Mouse (Mus musculus): ENCODE data around the gene Neu2.
"Not testable (repeated sequence)": the region's sequence is repeated elsewhere in the genome, so short reads cannot be mapped to it uniquely, and the experiment has no call there.

Neu2 gene

GRCm38 (mm10) chr1:87509561-87510165 is at the start of gene Neu2:
Gene Neu2 (plus strand): TSS chr1:87509889.
- DNase-seq, result peak; percentile 56

- DNase-seq, result no peak
Measured at GRCm38 (mm10) chr1:87467469-87467868, 42.2 kb upstream of the Neu2 start.

DNA sequence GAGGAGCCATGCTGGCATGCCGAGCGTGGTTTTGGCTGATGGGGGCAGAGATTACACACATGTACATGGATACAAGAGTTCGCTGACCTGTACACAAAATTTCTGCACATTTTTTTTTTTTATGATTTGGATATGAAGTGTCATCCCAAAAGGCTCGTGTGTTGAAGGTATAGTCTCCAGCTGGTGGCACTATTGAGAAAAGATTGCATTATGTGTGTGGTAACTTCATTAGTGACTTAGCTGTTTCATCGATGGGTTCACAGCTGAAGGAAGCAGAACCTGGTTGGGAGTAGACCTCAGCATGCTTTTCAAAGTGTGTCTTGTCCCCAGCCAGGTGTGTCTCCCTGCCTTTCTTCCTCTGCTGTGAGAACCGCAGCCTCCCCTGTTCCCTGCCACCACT is 41.4 kb upstream of the Neu2 start:
- no peak for DNase-seq

GRCm38 (mm10) chr1:87469971-87470370 is 39.7 kb upstream of the Neu2 start, which contains the start of gene Snorc:
Gene Snorc (plus strand): TSS chr1:87470271.
- not testable (repeated sequence) for DNase-seq

- DNase-seq, result no peak
Measured at GRCm38 (mm10) chr1:87471914-87472313, 37.8 kb upstream of the Neu2 start.

DNA sequence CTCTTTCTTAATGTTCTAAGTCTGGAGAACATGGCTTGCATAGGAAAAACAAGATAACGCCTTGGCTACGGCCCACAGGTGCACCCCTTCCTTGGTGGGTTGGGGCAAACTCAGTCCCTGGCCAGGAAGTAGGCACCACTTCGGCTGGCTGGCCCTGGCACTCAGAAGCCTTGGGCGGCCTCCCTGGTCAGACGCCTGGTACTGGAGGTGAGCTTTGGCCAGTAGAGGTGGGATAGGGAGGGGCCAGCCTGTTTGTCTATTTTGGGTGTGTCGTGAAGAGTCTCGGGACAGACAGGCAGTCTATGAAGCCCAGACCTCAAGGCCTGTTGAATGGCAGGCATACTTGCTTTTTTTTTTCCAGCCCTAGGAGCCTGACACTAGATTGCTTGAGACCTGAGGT is 37.1 kb upstream of the Neu2 start:
- DNase-seq, result peak; percentile 61

DNA sequence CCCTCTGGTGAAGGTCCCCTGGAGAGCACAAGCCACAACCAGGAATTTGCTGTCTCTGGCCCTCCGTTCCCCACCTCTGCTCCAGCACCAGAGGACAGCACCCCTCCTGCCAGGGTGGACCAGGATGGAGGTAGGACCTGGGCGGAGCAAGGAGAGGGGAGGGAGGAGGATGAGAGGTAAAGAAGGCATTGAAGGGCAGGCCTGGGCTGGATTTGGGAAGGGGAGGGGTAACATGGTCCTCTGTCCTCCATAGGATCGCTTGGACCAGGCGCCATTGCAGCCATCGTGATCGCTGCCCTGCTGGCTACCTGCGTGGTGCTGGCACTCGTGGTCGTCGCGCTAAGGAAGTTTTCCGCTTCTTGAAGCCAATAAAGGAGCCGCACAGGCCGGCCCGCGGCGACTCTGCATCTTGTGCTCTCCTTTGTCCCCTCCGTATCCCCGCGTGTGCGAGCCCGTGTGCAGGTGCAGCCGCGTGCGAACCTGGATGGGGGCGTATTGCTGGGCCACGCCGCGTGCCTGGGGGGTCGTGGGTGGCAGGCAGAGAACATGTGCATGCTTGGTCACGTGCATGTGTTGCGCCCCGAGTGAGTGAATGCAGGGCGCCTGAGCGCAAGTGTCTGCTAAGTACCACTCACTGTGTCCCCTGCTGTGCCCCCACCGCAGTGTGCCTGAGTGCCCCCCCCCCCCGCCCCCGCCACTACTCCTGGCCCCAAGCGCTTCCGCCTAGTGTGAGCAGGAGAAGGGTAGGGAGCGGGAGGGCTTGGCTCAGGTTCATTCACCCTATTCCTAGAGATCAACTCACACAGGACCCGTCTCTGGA is 34.4 kb upstream of the Neu2 start:
- DNase-seq, result peak; percentile 19

GRCm38 (mm10) chr1:87482546-87482945 is 27.1 kb upstream of the Neu2 start:
- DNase-seq, result no peak

- no peak for DNase-seq
Measured at GRCm38 (mm10) chr1:87486386-87486785, 23.3 kb upstream of the Neu2 start.

GRCm38 (mm10) chr1:87492285-87492684 is 17.4 kb upstream of the Neu2 start:
- DNase-seq, result no peak

- DNase-seq, result no peak
Measured at GRCm38 (mm10) chr1:87493542-87493941, 16.1 kb upstream of the Neu2 start.

- no peak for DNase-seq
Measured at GRCm38 (mm10) chr1:87505524-87505923, 4.2 kb upstream of the Neu2 start.

DNA sequence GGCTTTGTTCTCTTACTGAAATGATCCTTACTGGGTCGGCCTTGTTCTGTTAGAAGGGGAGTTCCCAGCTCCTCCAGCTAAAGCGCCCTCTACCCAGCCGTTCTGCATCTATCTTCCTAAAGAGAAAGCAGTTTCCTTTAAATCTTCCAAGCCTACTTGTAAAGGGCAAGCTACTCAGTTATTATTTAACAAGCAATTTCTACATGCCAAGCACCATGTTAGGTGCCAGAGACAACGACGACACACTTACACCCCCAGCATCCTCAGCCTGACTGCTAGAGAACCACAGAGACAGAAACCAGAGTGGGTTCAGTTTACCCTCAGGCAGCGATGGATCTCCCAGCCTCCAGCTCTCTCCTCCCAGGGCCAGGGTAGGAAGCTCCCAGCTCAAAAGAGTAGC is 1.8 kb upstream of the Neu2 start:
- DNase-seq, result no peak

DNA sequence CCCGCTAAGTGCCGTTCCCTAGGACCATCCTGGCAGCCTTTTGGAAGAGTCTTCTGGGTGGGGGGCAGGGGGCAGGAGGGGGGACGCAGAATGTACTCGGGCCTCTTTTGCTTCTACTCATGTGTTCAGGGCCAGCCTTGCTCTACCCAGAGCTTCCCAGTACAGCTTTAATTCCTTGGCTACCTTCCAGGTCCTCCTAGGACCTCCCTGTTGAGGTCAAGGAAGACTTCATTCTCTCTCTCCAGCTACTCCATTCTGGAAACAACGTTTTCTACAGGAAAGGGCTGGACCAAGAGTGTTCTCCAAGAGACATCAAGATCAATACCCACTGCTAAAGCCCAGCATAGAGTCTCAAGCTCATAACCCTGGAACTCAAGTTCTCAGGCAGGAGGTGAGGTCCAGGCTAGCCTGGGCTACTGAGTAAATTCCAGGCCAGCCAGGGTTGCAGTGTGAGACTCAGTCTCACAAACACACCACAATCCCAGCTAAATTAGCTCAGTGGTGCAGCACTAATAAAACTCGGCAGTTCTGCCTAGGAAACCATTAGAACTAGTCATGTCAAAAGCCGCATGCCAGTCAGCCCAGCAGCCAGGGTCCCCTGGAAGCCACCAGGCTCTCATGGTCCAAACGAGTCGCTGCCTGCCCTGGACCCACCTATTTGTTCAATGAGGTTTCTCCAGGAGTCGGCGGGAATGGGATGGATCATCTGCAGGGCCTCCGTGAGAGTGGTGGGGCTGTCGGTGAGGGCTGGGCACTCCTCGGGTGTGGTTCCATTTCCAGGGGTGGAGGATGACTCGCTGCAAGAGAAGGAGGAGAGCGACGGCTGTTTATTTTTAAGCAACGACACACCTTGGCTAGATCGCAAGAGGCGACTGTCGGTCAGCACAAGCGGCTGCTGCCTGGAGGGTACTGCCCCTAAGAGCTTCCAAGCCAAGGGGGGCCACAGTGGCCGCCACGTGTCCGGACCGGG is 813 bp upstream of the Neu2 start:
- peak; percentile 11 for DNase-seq

DNA sequence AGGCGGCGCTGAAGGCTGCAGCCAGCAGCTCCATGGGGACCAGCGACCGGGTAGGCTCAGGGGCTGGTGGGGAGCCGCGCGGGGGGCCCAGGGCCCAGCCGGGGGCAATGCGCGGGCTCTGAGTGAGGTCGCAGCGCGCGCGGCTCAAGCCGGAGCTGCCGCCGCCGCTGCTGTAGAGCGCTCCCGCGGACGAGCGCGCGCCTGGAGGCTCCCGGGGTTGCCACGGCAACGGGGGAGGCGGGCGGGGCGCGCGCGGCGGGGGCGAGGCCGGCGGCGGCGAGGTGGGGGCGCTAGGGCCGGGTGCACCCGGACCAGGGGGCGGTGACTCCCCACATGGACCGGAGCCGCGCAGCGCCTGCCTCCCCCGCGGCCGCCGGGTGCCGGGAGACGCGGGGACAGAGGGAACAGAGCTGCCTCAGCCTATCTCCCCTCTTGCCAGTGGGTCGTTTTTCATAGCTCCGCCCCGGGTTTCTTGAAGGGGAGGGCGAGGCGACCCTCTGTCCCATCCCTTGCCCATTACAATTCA is 540 bp downstream of the Neu2 start:
- DNase-seq, result peak; percentile 80

- no peak for DNase-seq
Measured at GRCm38 (mm10) chr1:87510845-87511244, 1.2 kb downstream of the Neu2 start.

DNA sequence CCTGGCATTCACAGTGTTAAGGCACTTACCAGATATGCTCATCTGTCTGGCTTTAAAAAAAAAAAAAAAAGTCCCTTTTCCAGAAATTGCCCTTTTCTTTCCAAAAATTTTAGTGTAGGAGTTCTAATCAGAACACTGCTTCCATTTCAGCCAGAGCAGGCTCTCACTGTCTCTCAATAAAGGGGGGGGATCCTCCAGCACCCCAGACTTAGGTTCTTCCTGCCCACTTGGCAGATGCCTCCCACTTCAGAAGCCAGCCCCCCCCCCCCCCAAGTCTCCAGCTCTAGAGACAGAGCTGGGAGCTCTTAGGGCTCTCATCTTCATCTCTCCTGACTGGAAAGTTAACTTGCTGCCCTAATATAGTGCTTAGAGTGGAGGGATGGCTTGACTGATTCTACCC is 10.8 kb downstream of the Neu2 start:
- no peak for DNase-seq

DNA sequence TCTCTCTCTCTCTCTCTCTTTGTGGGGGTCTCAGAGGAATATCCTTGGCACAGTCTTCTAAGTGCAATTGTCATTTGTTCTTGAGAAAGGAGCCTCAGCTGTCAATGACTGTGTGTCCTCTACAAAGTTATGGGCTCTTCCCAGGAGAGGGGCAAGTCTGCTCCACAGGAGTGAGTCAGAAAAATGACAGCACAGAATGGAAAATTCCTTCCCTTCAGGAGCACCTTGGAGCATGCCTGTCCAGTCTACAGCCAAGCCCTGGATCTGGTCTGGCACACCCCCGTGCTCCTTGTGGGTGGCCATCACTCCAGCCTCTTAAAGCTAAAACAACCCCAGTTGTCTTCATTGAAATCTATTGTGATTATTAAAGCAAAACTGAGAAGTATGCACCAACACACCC is 11.8 kb downstream of the Neu2 start:
- no peak for DNase-seq

GRCm38 (mm10) chr1:87525041-87525440 is 15.4 kb downstream of the Neu2 start:
- no peak for DNase-seq

DNA sequence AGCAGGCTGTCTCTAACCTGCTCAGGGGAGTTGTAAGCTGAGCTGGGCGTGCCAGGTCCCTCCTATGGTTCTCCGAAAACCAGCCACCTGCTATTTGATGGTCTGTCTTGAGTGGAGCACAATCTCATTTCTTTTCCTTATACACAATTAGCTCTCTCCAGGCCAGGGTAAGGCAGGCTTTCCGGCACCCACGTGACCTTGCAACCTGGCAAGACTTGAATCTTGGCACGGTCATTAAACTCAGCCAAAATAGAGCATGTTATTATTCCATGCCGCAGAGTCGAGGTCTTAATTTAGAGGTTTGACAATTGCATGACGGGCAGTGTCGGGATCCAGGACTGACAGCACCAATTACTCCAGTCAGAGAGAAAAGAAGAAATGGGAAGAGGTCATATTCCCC is 17.5 kb downstream of the Neu2 start:
- no peak for DNase-seq

DNA sequence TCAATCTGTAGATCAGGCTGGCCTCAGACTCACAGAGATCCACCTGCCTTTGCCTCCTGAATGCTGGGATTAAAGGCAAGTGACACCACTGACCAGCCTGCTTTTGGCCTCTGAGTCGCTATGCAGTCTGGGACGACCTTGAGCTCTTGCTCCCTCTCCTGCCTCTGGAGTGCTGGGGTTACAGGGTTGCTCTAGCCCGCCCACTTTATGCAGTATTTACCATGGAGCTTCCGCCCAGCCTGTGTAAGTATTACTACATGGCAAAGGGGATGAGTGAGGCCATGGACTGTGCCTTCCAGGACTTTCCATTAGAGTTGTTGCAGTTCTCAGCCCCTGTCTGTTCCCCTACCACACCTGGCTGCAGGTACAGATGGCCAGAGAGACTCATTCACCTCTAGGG is 22.7 kb downstream of the Neu2 start:
- DNase-seq, result no peak

- DNase-seq, result no peak
Measured at GRCm38 (mm10) chr1:87534118-87534517, 24.4 kb downstream of the Neu2 start.

- no peak for DNase-seq
Measured at GRCm38 (mm10) chr1:87537008-87537407, 27.3 kb downstream of the Neu2 start.
